Mouse (Mus musculus) lung, postnatal 36 days (tissue): ENCODE results near the gene Zg16.
"Not testable (repeated sequence)": the region's sequence is repeated elsewhere in the genome, so short reads cannot be mapped to it uniquely, and the experiment has no call there.

Experiments used
- DNase-seq: peaks from one replicate; pipeline ENCODE4 v3.0.0; 2022; ENCODE audit warnings: mixed read lengths

The Zg16 gene

DNA sequence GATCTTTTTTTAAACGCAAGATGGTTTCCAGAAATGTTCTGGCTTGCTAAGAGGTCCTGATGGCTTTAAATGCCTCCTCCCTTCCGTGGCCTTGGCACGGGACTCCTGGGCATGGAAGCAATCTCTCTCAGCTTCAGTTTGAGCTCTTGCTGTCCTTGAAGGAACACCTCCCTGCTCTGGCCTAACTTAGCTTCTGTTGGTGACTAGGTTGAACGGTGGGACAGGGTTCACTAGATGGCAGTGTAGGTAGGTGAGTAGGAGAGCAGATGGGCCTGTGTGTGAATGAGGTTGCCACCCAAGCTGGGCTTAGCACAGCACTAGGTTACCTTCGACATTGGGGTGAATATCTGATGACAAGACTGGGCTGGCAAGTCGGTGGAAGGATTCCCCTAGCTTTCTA lies 16.8 kb upstream of the Zg16 start:
- DNase-seq, result peak; percentile 22

DNA sequence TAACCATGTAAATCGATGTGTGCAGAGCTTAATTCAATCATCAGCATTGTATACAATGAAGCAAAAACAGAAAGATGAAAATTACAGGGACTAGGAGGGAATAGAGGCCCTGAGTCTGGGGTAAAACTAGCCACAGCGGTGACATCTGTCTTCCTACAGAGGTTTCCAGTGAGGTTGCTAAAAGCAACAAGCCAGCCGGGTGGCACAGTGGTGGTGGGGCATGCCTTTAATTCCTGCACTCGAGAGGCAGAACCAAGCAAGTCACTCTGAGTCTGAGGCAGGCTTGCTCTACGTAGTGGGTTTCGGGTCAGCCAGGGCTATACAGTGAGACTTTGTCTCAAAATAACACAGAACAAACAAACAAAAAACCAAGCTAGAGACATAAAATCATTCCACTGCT lies 15.0 kb upstream of the Zg16 start:
- DNase-seq, result no peak

DNA sequence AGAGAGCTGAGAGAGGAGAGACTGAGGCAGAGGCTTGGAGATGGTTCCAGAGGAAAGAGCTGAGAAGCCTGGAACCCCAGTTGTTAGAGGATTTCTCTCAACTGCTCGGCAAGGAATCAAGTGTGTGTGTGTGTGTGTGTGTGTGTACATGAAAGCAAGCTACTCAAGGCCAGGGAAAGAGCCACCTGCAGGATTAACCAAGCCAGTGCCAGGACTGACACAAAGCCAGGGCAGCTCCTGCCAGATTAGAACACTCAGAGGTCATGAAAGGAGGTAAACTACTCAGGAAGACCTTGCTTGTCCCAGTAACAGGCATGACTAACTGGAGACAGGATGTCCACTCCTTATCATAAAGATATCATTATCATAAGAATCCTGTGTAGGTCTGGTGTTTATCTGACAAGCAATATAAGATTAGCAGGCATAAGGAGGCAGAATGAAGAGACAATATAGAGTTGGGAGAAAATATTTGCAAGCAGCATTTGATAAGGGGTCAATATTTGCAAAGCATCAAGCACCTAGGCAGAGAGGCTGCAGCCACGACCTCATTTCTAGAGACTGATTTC lies 14.4 kb upstream of the Zg16 start:
- DNase-seq, result no peak

DNA sequence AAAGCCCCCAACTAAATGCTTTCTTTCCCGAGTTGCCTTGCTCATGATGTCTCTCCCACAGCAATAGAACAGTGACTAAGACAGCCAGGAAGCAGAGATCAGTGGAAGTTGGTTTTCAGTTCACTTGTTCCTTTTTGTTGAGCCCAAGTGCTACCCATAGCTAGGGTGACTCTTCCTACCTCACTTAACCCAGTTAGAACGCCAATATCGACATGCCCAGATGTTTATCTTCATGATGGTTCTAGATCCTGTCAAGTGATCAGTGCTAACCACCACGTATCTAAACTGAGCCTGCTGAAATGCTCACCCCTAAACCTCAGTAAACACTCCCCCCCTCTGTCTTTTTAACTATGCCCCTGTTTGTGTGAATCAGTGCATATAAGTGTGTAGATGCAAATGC lies 12.4 kb upstream of the Zg16 start:
- no peak for DNase-seq

DNA sequence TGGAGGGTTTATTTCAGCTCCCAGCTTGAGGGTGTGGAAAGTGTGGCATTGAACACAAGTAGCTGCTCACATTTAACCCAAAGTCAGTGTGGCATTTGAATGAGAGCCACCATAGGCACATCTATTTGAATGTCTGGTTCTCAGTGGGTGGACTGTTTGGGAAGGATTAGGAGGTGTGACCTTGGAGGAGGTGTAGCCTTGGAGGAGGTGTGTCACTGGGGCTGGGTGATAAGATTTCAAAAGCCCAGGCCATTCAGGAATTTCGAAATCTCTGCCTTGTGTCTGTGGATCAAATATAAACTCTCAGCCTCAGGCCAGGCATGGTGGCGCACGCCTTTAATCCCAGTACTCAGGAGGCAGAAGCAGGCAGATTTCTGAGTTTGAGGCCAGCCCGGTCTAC lies 11.8 kb upstream of the Zg16 start:
- no peak for DNase-seq

DNA sequence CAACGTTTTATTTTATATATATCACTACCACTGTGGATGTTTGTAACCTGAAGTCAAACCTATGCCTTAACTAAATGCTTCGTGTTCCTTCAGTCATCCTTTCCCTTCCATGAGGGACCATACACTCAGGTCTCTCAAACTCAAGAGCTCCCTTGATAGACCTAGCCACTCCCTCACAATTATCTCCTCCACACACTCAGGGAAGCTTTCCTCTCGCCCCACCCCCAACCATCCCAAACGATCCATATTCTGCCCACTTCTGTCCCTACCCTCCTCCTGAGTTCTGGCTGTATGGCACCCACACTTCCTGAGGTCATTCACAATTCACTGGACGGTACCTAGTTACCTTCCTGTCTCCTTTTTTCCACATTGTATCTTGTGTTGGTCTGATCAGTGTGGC lies 11.4 kb upstream of the Zg16 start:
- no peak for DNase-seq

DNA sequence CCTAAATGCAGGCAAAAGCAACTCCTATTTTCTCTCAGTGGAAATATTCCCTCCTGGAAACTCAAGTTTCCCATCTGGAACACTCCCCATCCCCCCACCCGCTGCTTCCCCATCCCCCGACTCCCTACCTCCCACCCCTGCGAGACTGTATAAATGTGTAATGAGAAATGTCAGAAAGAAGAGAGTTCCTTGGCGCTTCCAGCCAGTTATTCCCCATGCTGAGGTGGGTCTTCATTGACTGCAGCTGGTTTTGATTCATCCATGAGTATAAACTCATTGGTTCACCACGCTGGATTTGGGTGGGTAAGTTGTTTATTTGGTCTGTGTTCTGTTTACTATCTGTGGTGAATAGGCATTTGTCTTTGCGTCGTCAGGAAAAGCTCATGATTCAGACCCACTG lies 9.3 kb upstream of the Zg16 start:
- DNase-seq, result no peak

DNA sequence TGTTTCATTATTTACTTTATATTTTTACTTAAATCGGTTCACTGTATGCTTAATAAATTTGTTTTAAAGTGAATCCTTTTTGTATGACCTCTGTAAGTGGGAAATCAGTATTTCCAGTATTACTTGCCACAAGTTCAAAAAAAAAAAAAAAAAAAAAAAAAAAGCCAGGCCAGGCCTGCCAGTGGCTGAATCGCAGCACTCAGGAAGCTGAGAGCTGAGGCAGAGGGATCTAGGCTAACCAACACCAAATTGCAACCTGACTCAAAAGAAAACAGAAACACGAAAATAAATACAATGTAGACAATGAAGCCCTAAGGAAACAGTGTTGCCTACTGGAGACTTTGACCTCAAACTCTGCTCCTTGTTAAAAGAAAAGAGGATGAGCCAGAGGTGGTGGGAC lies 6.8 kb upstream of the Zg16 start:
- DNase-seq, result no peak

DNA sequence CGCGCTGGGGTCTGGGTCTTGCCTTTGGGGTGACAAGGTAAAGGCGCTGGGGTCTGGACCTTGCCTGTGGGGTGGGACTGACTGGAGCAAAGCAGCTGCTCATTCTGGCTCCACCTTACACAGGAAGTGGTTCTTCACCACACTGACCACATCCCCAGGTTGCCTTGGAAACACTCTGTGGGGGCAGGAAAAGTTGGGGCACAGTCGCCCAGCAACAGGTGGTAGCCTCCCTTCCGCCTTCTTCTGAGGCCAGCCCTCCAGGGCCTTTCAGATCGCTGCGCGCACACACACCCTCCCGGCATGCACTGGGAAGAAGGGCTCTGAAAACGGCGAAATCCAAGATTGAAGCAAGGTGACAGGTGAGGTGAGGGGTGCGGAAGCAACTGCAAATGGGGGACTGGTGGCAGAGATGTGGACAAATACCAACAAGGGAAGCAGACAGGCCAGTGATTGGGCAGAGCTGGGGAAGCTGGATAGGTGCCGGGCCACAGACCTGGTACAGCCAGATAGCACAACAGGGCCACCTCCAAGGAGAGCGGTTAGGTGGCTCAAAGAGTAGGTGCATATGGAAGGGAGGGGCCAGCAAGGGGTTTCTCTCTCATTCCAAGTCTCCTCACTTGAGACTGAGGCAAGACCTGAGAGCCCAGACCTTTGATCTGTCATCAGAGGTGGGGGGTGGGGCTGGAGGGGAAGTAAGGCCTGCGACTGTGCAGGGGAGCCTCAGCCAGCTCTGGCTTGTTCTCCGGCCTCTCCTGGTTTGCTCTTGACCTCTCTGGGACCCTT lies 4.2 kb upstream of the Zg16 start, which contains the start of gene AI467606:
Gene AI467606 (plus strand): TSS at position 246 of the 783 bp plus-strand sequence.
- DNase-seq, result peak; percentile 89

DNA sequence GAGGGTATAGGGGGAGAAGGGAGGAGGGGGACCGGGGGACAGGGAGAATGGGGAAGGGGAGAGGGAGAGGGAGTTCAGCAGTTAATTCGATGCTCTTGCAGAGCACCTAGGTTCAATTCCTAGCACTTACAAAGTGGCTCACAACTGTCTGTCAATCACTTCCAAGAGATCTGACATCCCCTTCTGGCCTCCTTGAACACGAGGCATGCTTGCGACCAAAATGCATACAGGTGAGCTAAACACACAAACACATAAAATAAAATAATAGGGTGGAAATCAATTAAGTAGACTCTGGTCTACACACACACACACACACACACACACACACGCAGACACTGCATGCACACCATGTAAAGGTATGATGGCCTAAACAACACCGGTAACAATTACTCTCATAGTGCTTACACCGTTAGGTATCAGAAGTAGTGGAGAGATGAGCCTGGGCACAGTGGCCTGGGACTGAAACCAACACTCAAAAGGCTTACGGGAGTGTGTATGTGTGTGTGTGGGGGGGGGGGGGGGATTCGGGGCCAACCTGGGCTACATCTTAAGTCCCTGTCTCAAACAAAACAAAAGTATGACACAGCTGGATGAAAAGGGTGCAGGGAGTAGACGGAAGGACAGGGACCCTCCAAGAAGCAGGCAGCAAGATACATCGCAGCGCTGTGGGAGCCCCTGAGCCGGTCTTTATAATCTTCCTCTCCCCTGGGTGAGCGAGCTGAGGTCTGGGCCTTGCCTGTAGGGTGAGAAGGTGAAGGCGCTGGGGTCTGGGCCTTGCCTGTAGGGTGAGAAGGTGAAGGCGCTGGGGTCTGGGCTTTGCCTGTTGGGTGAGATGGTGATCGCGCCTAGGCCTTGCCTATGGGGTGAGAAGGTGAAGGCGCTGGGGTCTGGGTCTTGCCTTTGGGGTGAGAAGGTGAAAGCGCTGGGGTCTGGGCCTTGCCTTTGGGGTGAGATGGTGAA lies 3.3 kb upstream of the Zg16 start:
- DNase-seq, result no peak

DNA sequence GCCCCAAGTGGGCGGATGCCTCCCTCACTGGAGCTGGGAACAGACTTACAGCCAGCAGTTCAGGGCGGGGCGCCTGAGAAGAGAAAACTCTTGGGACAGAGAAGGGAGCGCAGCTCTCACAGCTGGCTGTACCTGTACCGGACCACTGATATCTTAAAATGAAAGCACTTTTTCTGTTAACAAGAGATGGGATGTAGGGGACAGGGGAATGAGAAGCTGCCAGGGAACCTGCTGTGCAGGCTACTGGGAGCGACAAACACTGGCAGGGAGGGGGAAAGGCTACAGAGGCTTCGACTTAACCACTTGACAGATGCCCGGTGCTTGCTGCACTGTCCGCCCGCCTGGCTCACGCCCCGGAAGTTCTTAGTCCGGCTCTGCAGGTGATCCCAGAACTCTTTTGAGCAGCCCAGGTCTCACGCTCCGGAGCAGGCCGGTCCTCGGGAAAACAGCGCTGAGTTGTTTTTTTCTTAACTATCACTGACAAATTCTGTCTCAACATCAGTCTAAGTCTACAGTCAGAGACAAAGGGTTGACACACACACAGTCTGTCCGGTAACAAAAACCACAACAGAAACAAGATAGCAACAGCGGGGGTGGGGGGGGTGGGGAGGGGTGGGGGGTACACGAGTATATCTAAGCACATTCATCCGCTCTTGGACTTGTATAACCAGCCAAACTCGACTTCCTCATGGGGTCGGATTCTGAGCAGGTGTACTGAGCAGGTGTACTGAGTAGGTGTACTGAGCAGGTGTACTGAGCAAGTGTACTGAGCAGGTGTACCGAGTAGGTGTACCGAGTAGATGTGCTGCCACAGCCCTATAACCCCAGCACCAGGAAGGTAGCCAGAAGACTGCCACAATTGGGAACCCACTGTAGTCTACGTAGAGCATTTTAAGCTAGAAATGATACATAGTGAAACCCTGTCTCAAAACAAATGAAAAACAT lies 2.0 kb upstream of the Zg16 start:
- DNase-seq, result peak; percentile 55

DNA sequence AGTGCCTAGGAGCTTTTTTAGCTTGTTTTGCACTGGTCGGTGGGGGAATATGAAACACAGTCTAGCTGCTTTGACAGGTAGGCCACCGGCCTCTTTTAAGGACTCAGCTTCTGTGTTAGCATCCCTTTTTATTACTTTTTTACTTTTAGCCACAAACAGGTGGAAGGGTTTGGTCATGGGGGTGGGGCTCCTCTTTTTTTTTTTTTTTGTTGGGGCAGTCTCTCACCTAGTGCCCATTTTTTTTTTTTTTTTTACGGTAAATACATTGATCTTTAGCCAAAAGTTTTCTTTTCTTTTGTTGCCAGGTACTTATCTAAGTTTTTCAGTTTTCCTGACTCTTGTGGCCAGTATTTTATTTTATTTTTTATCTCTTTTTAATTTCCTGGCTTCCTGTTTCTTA lies 955 bp upstream of the Zg16 start:
- no peak for DNase-seq

DNA sequence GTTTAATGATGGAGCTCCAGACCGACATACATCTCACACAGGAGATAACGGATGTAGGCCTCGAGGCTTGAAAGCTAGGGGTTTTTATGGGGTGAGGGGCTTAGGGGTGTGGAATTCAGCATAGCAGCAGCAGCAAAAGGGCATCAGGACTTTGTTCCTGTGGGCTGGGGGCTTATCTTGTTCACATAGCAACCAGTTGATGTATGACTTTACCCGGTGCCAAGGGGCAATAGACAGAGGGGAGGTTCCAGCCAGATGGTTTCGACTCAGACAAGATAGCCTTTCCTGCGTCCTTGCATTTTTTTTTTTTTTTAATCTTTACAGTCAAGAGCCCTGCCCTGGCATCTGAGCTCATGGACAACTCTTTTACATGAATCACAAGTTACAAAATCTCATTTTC lies 1.4 kb downstream of the Zg16 start:
- not testable (repeated sequence) for DNase-seq

DNA sequence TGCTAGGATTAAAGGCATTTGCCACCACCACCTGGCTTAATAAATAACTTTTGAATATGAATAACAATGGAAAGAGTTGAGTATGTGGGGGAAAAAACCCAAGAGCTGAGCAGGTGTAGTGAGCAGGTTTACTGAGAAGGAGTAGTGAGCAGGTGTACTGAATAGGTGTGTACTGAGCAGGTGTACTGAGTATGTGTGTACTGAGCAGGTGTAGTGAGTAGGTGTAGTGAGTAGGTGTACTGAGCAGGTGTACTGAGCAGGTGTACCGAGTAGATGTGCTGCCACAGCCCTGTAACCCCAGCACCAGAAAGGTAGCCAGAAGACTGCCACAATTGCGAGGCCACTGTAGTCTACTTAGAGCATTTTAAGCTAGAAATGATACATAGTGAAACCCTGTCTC lies 2.3 kb downstream of the Zg16 start:
- no peak for DNase-seq

DNA sequence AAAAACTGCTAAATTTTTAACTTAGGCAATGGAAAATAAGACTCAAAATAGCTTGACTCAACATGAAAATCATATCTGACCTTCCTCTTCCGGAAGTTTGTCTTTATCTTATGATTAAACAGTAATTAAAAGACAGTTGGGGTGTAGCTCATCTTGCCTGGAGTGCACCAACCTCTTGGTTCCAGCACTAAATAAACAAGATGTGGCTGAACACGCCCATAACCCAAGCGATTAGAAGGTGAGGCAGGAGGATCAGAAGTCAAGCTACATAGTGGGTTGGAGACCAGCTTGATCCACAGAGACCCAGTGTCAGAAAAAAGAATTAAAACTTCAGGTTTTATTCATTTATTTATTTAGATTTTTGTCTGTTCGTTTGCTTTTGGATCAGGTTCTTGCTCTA lies 3.4 kb downstream of the Zg16 start:
- DNase-seq, result no peak

DNA sequence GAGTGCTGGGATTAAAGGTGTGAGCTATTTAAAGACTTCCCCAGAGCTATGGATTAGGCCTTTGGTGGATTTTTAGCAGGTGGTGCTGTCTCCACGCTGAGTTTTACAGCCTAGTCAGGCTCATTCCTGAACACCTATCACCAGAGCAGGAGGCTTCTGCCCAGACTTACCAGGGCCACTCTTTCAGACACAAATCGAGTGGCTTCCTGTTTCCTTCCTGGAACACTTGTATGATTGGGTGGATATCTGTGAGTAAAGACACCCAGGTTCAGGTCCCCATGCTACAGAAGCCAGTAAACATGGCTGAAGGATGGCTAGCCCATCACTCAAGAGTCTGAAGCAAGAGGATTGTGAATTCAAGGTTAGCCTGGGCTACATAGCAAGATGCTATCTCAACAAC lies 4.1 kb downstream of the Zg16 start:
- no peak for DNase-seq

DNA sequence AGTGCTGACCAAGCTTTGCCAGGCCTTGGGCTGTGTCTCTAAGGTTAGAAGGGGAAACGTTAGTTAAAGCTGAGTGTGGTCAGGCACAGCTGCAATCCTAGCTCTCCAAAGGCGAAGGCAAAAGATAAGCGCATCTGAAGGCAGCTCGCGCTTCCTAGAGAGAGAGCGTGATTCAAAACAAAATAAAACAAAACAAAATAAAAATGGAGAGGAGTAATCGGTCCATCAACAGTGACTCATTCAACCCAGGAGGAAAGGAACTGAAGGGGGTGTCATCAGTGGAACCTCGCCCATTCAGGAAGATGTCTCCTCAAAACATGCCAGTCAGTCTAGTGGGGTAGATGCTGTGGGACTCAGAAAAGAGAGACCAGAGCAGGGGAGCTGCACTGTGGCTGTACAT lies 4.9 kb downstream of the Zg16 start:
- no peak for DNase-seq

DNA sequence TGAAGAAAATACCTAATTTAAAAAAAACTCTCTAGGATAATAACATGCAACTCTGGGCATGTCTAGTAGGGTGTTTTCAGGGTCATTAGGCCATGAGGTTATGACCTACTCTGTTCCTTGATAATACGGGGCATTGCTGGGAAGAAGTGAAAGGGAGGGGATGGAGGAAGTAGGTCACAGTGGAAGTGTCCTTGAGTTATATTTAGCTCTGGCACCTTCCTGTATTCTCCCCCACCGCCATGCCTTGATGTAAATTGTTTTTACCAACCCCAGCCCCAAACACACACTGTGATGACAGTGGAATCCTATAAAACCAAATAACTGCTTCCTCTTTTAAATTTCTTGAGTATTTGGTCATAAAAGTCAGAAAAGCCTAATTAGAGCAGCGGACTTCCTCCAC lies 7.1 kb downstream of the Zg16 start:
- peak; percentile 20 for DNase-seq

DNA sequence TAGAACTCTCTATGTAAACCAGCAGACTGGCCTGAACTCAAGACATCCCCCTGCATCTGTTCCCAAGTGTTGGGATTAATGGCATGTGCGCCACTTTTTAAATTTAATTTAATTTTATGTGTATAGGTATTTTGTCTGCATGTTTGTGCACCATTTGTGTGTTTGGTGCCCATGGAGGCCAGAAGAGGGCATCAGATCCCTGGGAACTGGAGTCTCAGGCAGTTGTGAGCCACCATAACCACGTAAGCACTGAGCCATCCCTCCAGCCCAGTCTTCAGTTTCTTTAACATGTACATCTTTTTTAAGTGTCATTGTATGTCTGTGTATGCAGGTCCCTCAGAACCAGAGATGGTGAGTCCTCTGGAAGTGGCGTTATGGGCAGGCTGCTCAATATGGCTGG lies 9.4 kb downstream of the Zg16 start:
- DNase-seq, result peak; percentile 12

DNA sequence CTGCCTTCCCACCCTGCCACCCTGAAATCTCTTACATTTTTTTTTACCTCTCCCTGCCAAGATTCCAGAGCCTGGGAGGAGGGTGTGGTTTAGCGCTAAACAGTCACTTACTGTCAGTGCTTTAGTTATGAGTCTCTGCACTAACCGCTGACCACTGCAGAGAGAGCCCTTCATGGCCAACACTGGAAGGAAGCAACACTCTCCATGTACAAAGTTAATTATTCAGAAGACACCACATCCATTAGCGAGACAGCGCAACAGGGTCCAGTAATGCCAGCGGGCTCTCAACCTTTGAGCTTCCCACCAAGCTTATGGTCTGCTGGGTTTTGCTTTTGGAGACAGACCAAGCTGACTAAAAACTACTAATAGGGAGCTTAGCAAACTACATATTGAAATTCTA lies 10.9 kb downstream of the Zg16 start:
- no peak for DNase-seq

DNA sequence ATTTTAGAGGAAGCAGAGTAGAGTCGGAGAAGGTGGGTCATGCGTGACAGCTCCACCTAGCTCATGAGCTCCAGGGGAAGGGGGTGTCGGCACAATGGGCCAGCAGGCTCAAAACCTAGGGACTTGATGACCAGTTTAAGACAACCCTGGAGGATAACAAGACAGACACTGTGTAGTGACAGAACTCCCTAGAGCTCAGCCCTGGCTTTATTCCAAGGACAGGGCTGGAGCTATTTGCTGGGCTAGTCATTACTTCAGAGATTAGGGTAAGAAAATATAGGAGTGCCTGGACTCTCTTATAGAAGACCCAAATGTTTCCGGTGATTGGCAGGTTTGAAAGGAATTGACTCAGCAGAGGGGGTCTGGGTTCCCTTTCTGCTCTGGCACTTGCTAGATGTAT lies 13.9 kb downstream of the Zg16 start:
- no peak for DNase-seq

DNA sequence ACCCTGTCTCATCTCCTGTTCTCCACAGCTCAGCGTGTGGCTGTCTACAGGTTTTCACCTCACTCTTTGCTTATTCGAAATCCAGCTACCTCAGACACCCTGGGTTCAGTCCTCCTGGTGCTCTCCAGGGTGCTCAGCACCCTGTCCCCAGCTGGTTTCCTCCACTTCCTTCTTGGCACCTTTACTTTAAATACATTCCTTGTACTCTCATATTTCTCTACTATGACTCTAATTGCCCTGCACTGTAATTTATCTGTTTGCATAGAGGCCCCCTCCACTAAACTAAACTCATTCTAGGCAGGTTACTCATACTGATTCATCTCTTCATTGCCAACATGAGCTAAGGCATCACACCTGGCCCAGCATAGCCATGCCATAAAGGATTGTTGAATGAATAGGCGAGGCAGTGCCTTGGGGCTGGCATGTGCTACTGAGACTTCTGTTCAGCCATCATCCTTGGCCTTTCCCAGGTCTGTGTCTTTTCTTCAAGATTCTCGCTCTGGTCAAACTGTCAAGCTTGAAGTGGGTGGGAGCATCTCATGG lies 16.2 kb downstream of the Zg16 start:
- no peak for DNase-seq
